Mouse (Mus musculus): ENCODE results near the gene Pcsk4. TPM values are rescaled to one million over a fixed set of nuclear protein-coding genes. Genes with fewer than 3 reads are reported as not detected.

Gene Pcsk4
- polyA plus RNA-seq, 1 experiment: 3.2 TPM

DNA sequence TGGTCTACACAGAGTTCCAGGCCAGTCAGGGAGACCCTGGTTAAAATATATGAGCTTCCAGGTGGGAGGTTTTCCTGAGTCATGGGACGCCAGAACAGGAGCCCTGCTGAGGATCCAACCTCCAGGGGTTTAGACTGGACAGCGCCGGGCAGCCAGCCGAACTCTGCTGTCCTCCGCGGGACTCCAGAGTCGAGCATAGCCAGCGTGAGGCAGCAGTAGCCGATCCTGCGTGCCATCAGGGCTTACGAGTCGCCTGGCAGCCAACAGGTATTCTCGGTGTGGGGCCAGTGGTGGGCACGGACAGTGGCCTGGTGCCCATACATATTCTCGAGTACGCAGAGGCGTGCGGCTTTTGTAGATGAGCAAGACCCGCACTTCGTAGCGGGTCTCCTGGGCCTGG lies 11.7 kb upstream of the Pcsk4 start:
- TF ChIP-seq USF1 (IDR thresholded peaks at IDR 0.05; ENCODE audit: low read depth): no peak
- no peak for TF ChIP-seq MYOD1 (IDR thresholded peaks at IDR 0.05; ENCODE audit: control insufficient read depth, insufficient read length, low read depth)
- no peak for TF ChIP-seq CTCF (IDR thresholded peaks at IDR 0.05; ENCODE audit: control insufficient read depth, insufficient read depth, insufficient read length)
- no peak for TF ChIP-seq MAX (IDR thresholded peaks at IDR 0.05)
- no peak for TF ChIP-seq FOSL1 (IDR thresholded peaks at IDR 0.05; ENCODE audit: insufficient read depth, low read length, poor library complexity, severe bottlenecking)
- no peak for TF ChIP-seq CEBPB (IDR thresholded peaks at IDR 0.05; ENCODE audit: low read depth)
- TF ChIP-seq MYOG (IDR thresholded peaks at IDR 0.05; ENCODE audit: control insufficient read depth, extremely low read depth, insufficient read length): no peak
- Histone ChIP-seq H3K36me3 (ENCODE audit: control insufficient read depth, insufficient read depth) (no peaks in the 10 kb centered on the region), H3ac (ENCODE audit: control insufficient read depth, insufficient read length, low read depth) (no peak overlapping the region), H3K79me3 (ENCODE audit: low read depth) (no peaks in the 10 kb centered on the region), H3K79me2 (ENCODE audit: control insufficient read depth, insufficient read depth) (no peaks in the 10 kb centered on the region), H3K27me3 (ENCODE audit: control insufficient read depth, insufficient read depth, insufficient read length) (no peaks in the 10 kb centered on the region), H3K4me3 (ENCODE audit: insufficient read depth, poor library complexity, severe bottlenecking) (no peak overlapping the region)

DNA sequence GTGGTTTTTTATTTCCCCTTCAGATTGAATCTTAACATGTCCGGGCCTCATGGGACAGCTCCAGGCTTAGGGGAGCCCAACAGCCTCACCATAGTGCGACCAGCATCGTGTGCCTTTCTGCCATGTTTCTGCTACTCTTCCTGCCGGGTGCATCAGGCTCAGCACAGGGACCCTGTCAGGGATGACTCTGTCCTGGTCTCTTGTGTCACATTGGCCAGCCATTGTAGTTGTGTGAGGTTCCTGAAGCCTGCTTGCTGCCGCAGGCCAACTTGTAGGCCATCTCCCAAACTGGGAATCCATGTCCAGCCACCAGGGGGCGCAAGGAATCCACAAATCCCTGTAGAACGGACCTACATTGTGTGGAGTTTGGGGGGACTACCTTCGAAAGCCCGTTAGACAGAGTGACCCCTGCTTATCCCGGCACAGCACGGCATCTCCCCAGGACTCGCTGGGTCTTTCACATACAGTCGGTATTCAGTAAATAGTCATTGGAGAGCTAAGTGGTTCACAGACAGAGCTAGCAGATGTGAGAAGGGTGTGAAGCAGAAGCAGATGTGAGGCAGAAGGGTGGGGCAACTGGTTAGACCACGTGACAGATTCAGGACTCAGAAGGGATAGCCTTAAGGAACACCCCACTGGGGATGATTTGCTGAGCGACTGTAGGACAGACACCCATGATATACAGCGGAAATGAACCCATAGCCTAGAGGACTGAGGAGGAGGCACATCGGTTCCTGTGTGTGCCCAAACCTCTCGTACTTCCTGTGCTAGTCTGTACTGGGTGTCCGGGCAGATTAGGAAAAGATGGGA lies 10.8 kb upstream of the Pcsk4 start:
- Histone ChIP-seq H3K79me3 (ENCODE audit: low read depth) (no peaks in the 10 kb centered on the region), H3K36me3 (ENCODE audit: control insufficient read depth, insufficient read depth) (no peaks in the 10 kb centered on the region), H3K4me3 (ENCODE audit: insufficient read depth, poor library complexity, severe bottlenecking) (no peak overlapping the region), H3K79me2 (ENCODE audit: control insufficient read depth, insufficient read depth) (no peaks in the 10 kb centered on the region), H3K27me3 (ENCODE audit: control insufficient read depth, insufficient read depth, insufficient read length) (no peaks in the 10 kb centered on the region), H3ac (ENCODE audit: control insufficient read depth, insufficient read length, low read depth) (no peak overlapping the region)
- TF ChIP-seq MAX (IDR thresholded peaks at IDR 0.05): no peak
- TF ChIP-seq FOSL1 (IDR thresholded peaks at IDR 0.05; ENCODE audit: insufficient read depth, low read length, poor library complexity, severe bottlenecking): no peak
- no peak for TF ChIP-seq MYOG (IDR thresholded peaks at IDR 0.05; ENCODE audit: control insufficient read depth, extremely low read depth, insufficient read length)
- no peak for TF ChIP-seq MYOD1 (IDR thresholded peaks at IDR 0.05; ENCODE audit: control insufficient read depth, insufficient read length, low read depth)
- peak; percentile 87 for TF ChIP-seq USF1 (IDR thresholded peaks at IDR 0.05; ENCODE audit: low read depth)
- TF ChIP-seq CEBPB (IDR thresholded peaks at IDR 0.05; ENCODE audit: low read depth): no peak
- TF ChIP-seq CTCF (IDR thresholded peaks at IDR 0.05; ENCODE audit: control insufficient read depth, insufficient read depth, insufficient read length): peak; percentile 77

DNA sequence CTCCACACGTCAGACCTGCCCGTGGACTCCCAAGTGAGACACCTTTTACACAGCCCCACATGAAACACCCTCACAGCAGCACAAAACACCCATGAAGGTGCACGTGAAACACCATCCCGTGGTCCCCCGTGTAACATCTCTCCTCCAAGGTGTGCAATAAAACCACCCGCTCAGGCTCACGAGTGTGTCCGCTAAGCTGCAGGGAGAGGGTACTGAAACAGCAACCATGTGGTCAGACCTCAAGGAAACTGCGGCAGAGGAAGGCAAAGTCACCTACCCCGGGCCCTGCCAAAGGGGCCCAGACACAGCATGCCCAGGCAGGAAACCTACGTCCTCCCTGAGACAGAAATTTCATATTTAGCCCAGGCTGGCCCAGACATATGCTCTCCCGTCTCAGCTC lies 7.0 kb upstream of the Pcsk4 start:
- H3K79me3 ChIP-seq (ENCODE audit: low read depth): no peaks in the 10 kb centered on the region
- no peak for TF ChIP-seq FOSL1 (IDR thresholded peaks at IDR 0.05; ENCODE audit: insufficient read depth, low read length, poor library complexity, severe bottlenecking)
- no peak for TF ChIP-seq MYOG (IDR thresholded peaks at IDR 0.05; ENCODE audit: control insufficient read depth, extremely low read depth, insufficient read length)
- TF ChIP-seq CEBPB (IDR thresholded peaks at IDR 0.05; ENCODE audit: low read depth): no peak
- TF ChIP-seq CTCF (IDR thresholded peaks at IDR 0.05; ENCODE audit: control insufficient read depth, insufficient read depth, insufficient read length): no peak
- TF ChIP-seq USF1 (IDR thresholded peaks at IDR 0.05; ENCODE audit: low read depth): no peak
- no peak overlapping the region for H3K4me3 ChIP-seq (ENCODE audit: insufficient read depth, poor library complexity, severe bottlenecking)
- H3K27me3 ChIP-seq (ENCODE audit: control insufficient read depth, insufficient read depth, insufficient read length): no peaks in the 10 kb centered on the region
- no peak overlapping the region for H3ac ChIP-seq (ENCODE audit: control insufficient read depth, insufficient read length, low read depth)
- H3K36me3 ChIP-seq (ENCODE audit: control insufficient read depth, insufficient read depth): no peaks in the 10 kb centered on the region
- no peaks in the 10 kb centered on the region for H3K79me2 ChIP-seq (ENCODE audit: control insufficient read depth, insufficient read depth)

DNA sequence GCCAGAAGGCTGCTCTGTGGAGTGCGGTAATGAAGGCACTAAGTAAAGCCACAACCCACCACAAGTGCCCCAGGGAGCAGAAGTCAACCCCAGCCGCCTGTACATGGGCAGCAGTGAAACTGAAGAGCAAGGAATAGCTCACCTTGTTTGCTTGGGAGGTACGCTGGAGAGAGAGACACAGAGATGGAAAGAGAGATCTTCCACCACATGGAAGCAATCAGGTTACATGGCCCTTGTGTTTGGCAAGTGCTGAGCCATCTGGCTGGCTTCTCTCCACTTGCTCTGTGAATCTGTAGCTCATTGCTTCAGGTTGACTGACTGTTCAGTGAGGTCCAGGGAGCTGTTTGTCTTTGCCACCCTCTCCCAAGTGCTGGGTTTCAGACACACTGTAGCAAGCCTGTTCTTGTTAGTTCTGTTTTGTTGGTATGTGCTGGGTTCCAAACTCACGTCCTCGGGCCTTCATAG lies 3.3 kb upstream of the Pcsk4 start:
- Histone ChIP-seq H3K27me3 (ENCODE audit: control insufficient read depth, insufficient read depth, insufficient read length) (no peaks in the 10 kb centered on the region), H3ac (ENCODE audit: control insufficient read depth, insufficient read length, low read depth) (no peak overlapping the region), H3K36me3 (ENCODE audit: control insufficient read depth, insufficient read depth) (no peaks in the 10 kb centered on the region), H3K79me2 (ENCODE audit: control insufficient read depth, insufficient read depth) (no peaks in the 10 kb centered on the region), H3K4me3 (ENCODE audit: insufficient read depth, poor library complexity, severe bottlenecking) (no peak overlapping the region), H3K79me3 (ENCODE audit: low read depth) (no peaks in the 10 kb centered on the region)
- TF ChIP-seq MYOD1 (IDR thresholded peaks at IDR 0.05; ENCODE audit: control insufficient read depth, insufficient read length, low read depth) (no peak), MAX (IDR thresholded peaks at IDR 0.05) (no peak), CTCF (IDR thresholded peaks at IDR 0.05; ENCODE audit: control insufficient read depth, insufficient read depth, insufficient read length) (no peak), FOSL1 (IDR thresholded peaks at IDR 0.05; ENCODE audit: insufficient read depth, low read length, poor library complexity, severe bottlenecking) (no peak), USF1 (IDR thresholded peaks at IDR 0.05; ENCODE audit: low read depth) (no peak), MYOG (IDR thresholded peaks at IDR 0.05; ENCODE audit: control insufficient read depth, extremely low read depth, insufficient read length) (no peak), CEBPB (IDR thresholded peaks at IDR 0.05; ENCODE audit: low read depth) (no peak)

DNA sequence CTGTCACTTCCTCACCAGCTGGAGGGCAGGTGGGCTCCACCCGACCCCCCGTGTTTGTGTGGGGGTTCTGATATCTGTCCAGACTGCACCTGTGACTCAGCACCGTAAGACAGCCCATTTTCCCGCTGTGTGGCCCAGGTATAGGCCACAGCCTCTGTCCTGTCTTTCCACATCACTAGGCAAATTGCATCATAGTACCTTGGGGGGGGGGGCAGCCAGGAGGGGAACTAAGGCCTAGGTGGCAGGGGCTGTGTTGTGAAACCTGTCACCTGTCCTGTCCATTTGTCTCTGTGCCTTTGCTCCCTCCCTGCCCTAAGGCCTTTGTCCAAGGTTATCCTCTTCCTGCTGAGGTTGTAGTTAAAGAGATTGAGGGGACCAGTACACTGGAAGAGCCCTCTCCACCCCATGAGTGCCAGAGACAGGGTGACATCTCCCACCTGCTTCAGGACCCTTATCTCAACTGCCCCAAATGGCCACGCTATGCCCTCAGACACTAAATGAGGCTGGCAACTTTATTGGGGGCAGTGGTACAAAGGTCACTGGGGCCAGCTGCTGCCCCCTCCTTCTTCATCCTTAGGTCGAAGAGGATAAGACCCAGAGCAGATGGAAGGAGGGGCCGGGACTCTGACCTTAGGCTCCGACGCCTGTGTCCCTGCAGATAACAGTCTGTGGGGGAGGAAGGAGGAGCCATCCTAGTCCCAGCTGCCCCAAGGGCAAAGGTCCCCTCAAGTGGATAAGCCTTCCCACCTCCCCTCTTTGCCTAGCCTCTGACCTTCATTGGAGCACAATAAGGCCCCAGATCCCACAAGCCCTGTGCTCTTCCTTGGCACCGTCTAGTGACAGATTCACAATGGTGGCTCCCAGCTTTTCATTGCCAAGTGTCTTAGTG lies 2.6 kb upstream of the Pcsk4 start:
- no peaks in the 10 kb centered on the region for H3K36me3 ChIP-seq (ENCODE audit: control insufficient read depth, insufficient read depth)
- no peaks in the 10 kb centered on the region for H3K79me2 ChIP-seq (ENCODE audit: control insufficient read depth, insufficient read depth)
- H3K79me3 ChIP-seq (ENCODE audit: low read depth): no peaks in the 10 kb centered on the region
- H3K27me3 ChIP-seq (ENCODE audit: control insufficient read depth, insufficient read depth, insufficient read length): no peaks in the 10 kb centered on the region
- no peak for TF ChIP-seq MYOD1 (IDR thresholded peaks at IDR 0.05; ENCODE audit: control insufficient read depth, insufficient read length, low read depth)
- no peak for TF ChIP-seq FOSL1 (IDR thresholded peaks at IDR 0.05; ENCODE audit: insufficient read depth, low read length, poor library complexity, severe bottlenecking)
- no peak for TF ChIP-seq MYOG (IDR thresholded peaks at IDR 0.05; ENCODE audit: control insufficient read depth, extremely low read depth, insufficient read length)
- TF ChIP-seq CTCF (IDR thresholded peaks at IDR 0.05; ENCODE audit: control insufficient read depth, insufficient read depth, insufficient read length): no peak
- no peak for TF ChIP-seq CEBPB (IDR thresholded peaks at IDR 0.05; ENCODE audit: low read depth)
- TF ChIP-seq USF1 (IDR thresholded peaks at IDR 0.05; ENCODE audit: low read depth): no peak
- no peak for TF ChIP-seq MAX (IDR thresholded peaks at IDR 0.05)
- no peak overlapping the region for H3ac ChIP-seq (ENCODE audit: control insufficient read depth, insufficient read length, low read depth)
- H3K4me3 ChIP-seq (ENCODE audit: insufficient read depth, poor library complexity, severe bottlenecking): no peak overlapping the region
